Mouse (Mus musculus) spleen, adult 2 months (tissue): ENCODE data around the gene Med11.

Source experiments
- CTCF ChIP-seq: fragments of 200-500 bp; IDR thresholded peaks from 2 replicates; pipeline ENCODE4 v1.5.1; 2011; ENCODE audit warnings: mild to moderate bottlenecking, inconsistent platforms; ENCODE audit not compliant: insufficient read depth, insufficient read length, insufficient replicate concordance; ENCODE audit errors: extremely low read depth
- POLR2A ChIP-seq: fragments of 200-500 bp; IDR thresholded peaks from 2 replicates; pipeline ENCODE4 v1.6.1; 2011; ENCODE audit warnings: low read depth, low read length, inconsistent platforms

DNA sequence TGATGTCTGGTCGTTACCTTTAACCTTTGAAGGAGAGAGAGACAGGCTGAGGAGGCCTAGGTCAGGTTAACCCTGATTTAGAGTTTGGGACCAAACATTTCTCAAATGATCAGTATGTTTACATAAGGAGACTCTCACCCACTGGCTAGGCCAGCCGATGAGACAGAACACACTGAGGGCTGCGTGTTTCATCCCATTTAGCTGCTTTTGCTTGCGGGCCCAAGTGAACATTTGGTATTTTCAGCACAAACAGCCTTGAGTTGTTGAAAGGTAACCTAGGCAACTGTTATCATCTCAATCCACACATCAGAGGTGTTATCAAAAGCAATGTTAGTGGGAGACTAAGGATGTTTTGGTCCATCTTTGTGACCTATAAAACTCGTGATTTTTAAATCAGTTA, 32.2 kb upstream of the Med11 start:
- TF ChIP-seq POLR2A (no peak), CTCF (no peak)
